Mouse (Mus musculus): ENCODE measurements around the gene Ntrk2.

GRCm38 (mm10) chr13:58882916-58883315 lies 76.5 kb downstream of the Ntrk2 start:
- TF ChIP-seq CTCF (IDR thresholded peaks at IDR 0.05; ENCODE audit: insufficient read depth, low read depth, low read length) = no peak
- TF ChIP-seq POLR2A (IDR thresholded peaks at IDR 0.05; ENCODE audit: insufficient read depth, low read depth, low read length) = no peak

Data from olfactory bulb, adult 2 months (tissue).